In genomic region chr12:117843302-117844074, GRCm38 (mm10) we compare ENCODE assay signal across 8 mouse cellular contexts. TPM values are rescaled to one million over a fixed set of nuclear protein-coding genes. Genes with fewer than 3 reads are reported as not detected.
DNase-seq lines count a peak whose midpoint lies in the region; ATAC-seq lines count a peak whose summit lies in the region.

No protein-coding gene starts in this region.

- peaks cover 4% of the 10 kb centered on the region; the same call in 1 of the 2 replicates for H3K4me1 ChIP-seq in forebrain, embryonic 16.5 days (replicated peaks; ENCODE audit: control insufficient read depth, insufficient read depth, low read length)
- H3K4me1 ChIP-seq in hindbrain, embryonic 13.5 days (replicated peaks): peaks cover 4% of the 10 kb centered on the region

- peak overlapping the region; percentile 97 for H3K4me2 ChIP-seq in forebrain, embryonic 16.5 days (ENCODE audit: low read length)
- H3K4me2 ChIP-seq in hindbrain, embryonic 13.5 days: peak overlapping the region; percentile 99

- no peak overlapping the region for H3K27ac ChIP-seq in forebrain, embryonic 16.5 days (ENCODE audit: low read length)
- no peak overlapping the region; the same call in 1 of the 2 replicates for H3K27ac ChIP-seq in hindbrain, embryonic 13.5 days

- peak overlapping the region; percentile 82 for H3K9ac ChIP-seq in forebrain, embryonic 16.5 days (replicated peaks; ENCODE audit: low read depth, low read length)
- peak overlapping the region; percentile 78 for H3K9ac ChIP-seq in hindbrain, embryonic 13.5 days

- no peaks in the 10 kb centered on the region for H3K36me3 ChIP-seq in forebrain, embryonic 16.5 days (ENCODE audit: control insufficient read depth, insufficient read depth)
- no peaks in the 10 kb centered on the region for H3K36me3 ChIP-seq in hindbrain, embryonic 13.5 days

- peaks cover 2% of the 10 kb centered on the region; the same call in 1 of the 2 replicates for H3K27me3 ChIP-seq in forebrain, embryonic 16.5 days (replicated peaks; ENCODE audit: control insufficient read depth, insufficient read depth, low read length)
- H3K27me3 ChIP-seq in hindbrain, embryonic 13.5 days: peaks cover 32% of the 10 kb centered on the region

- no peaks in the 10 kb centered on the region for H3K9me3 ChIP-seq in forebrain, embryonic 16.5 days (ENCODE audit: control insufficient read depth, low read length)
- no peaks in the 10 kb centered on the region for H3K9me3 ChIP-seq in hindbrain, embryonic 13.5 days

- peak; percentile 96 for ATAC-seq in forebrain, embryonic 16.5 days
- ATAC-seq in hindbrain, embryonic 13.5 days (ENCODE audit: low FRiP score): peak; percentile 97

- peak overlapping the region; percentile 67 for H3K4me3 ChIP-seq in forebrain, embryonic 16.5 days (replicated peaks; ENCODE audit: low read length)
- H3K4me3 ChIP-seq in hindbrain, embryonic 13.5 days: peak overlapping the region; percentile 80

- under 1% methylated on average over 65 of the region's 75 CpGs for WGBS in forebrain, embryonic 16.5 days
- WGBS in hindbrain, embryonic 13.5 days: under 1% methylated on average over 75 of the region's 75 CpGs

- DNase-seq in Muller cell, postnatal 12 days (ENCODE audit: inconsistent ontology term): peak; percentile 75
- DNase-seq in cerebellum, adult 18-20 months: peak; percentile 13 to 51
- peak; percentile 57 to 61 for DNase-seq in layer of hippocampus, postnatal 36 days
- DNase-seq in lung, postnatal 25 days (ENCODE audit: low spot score): peak; percentile 28
- DNase-seq in ovary, postnatal 36 days (ENCODE audit: low spot score): peak; percentile 66
- peak; percentile 78 for DNase-seq in thymus, postnatal 25 days

RNA-seq across cellular contexts. Expression of gene Cdca7l, which starts 39.4 kb away (rescaled TPM):
- 9.0 and 9.6 TPM in 2 replicates for polyA plus RNA-seq in forebrain, embryonic 16.5 days (2015; fragmentation: Nextera tagmentation; extraction: Ambion mirVana)
- polyA plus RNA-seq in hindbrain, embryonic 13.5 days (2015; fragmentation: Nextera tagmentation; extraction: Ambion mirVana): 4.6 and 5.8 TPM in 2 replicates
- 1 to 10 TPM; 1.1 to 1.3 TPM for total RNA-seq in layer of hippocampus, postnatal 36 days (2021)

Comparison
In these comparisons a context has a peak if more than half of its experiments do, and no peak if none do; other contexts are left out.
1. DNase-seq: peak in every context shown above with its lines; median percentile 78 in thymus, postnatal 25 days; 75 in Muller cell, postnatal 12 days; 66 in ovary, postnatal 36 days; 59 in layer of hippocampus, postnatal 36 days; 32 in cerebellum, adult 18-20 months; 28 in lung, postnatal 25 days.